Mouse (Mus musculus): ENCODE data around the gene Taf4. TPM values are rescaled to one million over a fixed set of nuclear protein-coding genes. Genes with fewer than 3 reads are reported as not detected.

Gene Taf4
- polyA plus RNA-seq (2014; fragmentation: Illumina TruSeq; extraction: RNeasy Lipid Tissue Mini Kit (QIAGEN cat#74804); ENCODE audit: low read depth, low replicate concordance) = 13.1 TPM

DNA sequence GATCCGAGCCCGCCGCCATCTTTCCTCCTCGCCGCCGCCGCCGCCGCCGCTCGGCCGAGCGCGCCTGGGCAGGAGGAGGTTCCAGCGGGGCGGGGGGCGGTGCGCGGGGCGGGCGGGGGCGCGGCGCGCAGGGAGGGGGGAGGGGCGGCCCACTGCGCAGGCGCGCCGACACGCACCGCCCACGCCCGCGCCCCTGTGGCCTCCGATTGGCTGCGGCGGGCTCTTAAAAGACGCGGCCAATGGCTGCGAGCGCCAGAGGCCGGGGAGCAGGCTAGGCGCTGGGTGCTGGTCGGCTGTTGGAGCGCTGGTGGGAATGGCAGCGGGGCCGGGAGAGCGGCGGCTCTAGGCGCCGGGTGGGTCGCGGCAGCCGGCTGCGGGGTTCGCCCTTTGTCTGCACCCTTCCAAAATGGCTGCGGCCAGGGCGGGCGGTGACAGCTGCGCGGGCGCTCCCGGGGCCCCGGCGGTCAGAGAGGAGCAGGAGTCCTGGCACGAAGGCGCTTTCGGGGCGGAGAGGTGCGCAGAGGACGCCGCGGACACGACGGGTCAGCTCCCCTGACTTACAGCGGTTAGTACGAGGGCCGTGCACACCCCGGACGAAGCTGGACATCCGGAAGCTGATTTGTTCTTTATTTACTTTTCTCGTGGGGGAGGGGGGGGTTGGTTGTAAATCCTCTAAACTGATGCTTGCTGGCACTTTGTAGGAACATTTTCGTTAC, at the start of gene Taf4:
Gene Taf4 (minus strand): TSS at position 19 of the 716 bp plus-strand sequence.

DNA sequence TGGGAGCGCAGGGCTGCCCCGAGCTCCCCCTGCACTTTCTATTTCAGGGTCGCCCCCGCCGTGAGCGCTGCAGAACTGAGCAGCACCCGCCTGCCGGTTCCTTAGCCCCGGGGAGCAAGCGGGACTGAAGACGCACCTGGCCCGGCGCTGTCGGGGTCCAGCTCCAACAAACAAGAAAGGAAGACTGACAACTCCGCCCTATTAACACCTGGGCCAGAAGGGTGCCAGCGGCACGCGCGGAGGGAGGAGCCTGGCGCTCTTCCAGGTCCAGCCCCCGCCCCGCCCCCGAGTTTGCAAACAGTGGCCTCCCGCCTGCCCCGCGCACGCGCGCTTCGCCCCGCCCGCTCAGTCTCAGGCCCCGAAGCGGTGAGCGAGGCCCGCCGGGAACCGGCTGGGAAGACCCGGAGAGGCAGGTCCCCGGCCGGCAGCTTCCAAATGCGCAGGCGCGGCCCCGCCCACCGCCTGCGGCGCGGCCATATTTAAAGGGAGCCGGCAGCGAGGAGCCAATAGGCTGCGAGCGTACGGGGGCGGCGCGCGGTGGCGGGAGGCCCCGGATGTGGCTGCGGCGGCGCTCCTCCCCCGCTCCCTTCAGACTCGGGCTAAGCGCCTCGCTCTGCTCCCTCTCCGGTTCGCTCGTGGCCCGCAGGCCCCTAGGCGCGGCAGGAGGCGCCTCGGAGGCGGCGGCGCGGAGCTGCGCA, 48.1 kb upstream of the Taf4 start, which contains the start of gene Lsm14b:
Gene Lsm14b (plus strand): TSS at position 587 of the 698 bp plus-strand sequence.

Other genes starting within 250 kb of the Taf4 start
- gene Lsm14b, start 48.3 kb upstream of the Taf4 start, polyA plus RNA-seq (2014; fragmentation: Illumina TruSeq; extraction: RNeasy Lipid Tissue Mini Kit (QIAGEN cat#74804); ENCODE audit: low read depth, low replicate concordance) = 49.7 TPM
- 304 TPM for gene Psma7, start 65.8 kb upstream of the Taf4 start, polyA plus RNA-seq (2014; fragmentation: Illumina TruSeq; extraction: RNeasy Lipid Tissue Mini Kit (QIAGEN cat#74804); ENCODE audit: low read depth, low replicate concordance)
- 39.0 TPM for gene Ss18l1, start 65.9 kb upstream of the Taf4 start, polyA plus RNA-seq (2014; fragmentation: Illumina TruSeq; extraction: RNeasy Lipid Tissue Mini Kit (QIAGEN cat#74804); ENCODE audit: low read depth, low replicate concordance)
- gene Mtg2, start 93.9 kb upstream of the Taf4 start, polyA plus RNA-seq (2014; fragmentation: Illumina TruSeq; extraction: RNeasy Lipid Tissue Mini Kit (QIAGEN cat#74804); ENCODE audit: low read depth, low replicate concordance) = 18.5 TPM
- gene Hrh3, start 127.8 kb upstream of the Taf4 start, polyA plus RNA-seq (2014; fragmentation: Illumina TruSeq; extraction: RNeasy Lipid Tissue Mini Kit (QIAGEN cat#74804); ENCODE audit: low read depth, low replicate concordance) = 1.1 TPM
- 72.2 TPM for gene Osbpl2, start 142.7 kb upstream of the Taf4 start, polyA plus RNA-seq (2014; fragmentation: Illumina TruSeq; extraction: RNeasy Lipid Tissue Mini Kit (QIAGEN cat#74804); ENCODE audit: low read depth, low replicate concordance)
- gene Adrm1, start 194.8 kb upstream of the Taf4 start, polyA plus RNA-seq (2014; fragmentation: Illumina TruSeq; extraction: RNeasy Lipid Tissue Mini Kit (QIAGEN cat#74804); ENCODE audit: low read depth, low replicate concordance) = 99.2 TPM
- 42.4 TPM for gene Lama5, start 249.2 kb upstream of the Taf4 start, polyA plus RNA-seq (2014; fragmentation: Illumina TruSeq; extraction: RNeasy Lipid Tissue Mini Kit (QIAGEN cat#74804); ENCODE audit: low read depth, low replicate concordance)